Mouse (Mus musculus) brain, embryonic 14.5 days (tissue): Measurements from ENCODE around the gene Mcrip1.

Experiments used
- CTCF ChIP-seq: fragments of 200-500 bp; IDR thresholded peaks from 2 replicates; pipeline ENCODE4 v1.5.1; 2012; ENCODE audit warnings: inconsistent platforms, mild to moderate bottlenecking, moderate library complexity, borderline replicate concordance; ENCODE audit not compliant: insufficient read depth, insufficient read length; ENCODE audit errors: extremely low read depth
- POLR2A ChIP-seq: fragments of 200-500 bp; IDR thresholded peaks from 2 replicates; pipeline ENCODE4 v1.6.1; 2012; ENCODE audit warnings: mild to moderate bottlenecking, inconsistent platforms, borderline replicate concordance; ENCODE audit not compliant: poor library complexity, insufficient read depth, insufficient read length, severe bottlenecking; ENCODE audit errors: extremely low read depth

DNA sequence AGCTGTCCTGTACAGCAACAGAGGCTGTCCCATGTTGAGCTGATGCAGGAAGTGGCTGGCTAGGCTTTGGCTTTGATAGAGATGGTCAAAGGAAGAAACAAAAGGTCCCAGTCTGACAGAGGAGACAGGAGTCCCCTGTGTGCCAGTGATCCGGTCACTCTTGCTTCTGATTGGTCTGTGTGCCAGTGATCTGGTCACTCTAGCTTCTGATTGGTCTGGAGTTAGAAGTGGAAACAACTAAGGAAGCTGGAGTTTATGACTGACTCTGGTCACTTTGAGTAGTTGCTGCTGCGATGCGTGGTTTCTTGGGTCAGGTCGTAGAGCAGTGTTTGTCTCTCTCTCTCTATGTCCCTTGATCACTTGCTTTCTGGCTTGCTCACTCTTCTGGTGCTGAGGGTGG lies 47.8 kb downstream of the Mcrip1 start:
- TF ChIP-seq CTCF (no peak), POLR2A (no peak)
